Mouse (Mus musculus) hindbrain, embryonic 14.5 days (tissue): ENCODE data around the gene Naa16. TPM values are rescaled to one million over a fixed set of nuclear protein-coding genes. Genes with fewer than 3 reads are reported as not detected.

Experiments
- ATAC-seq: fragments of 200-750 bp; cut with Nextera tagmentation; 2 replicates; pipeline ENCODE4 v1.8.0; 2017; ENCODE audit warnings: moderate number of reproducible peaks, mild to moderate bottlenecking, moderate TSS enrichment, moderate library complexity; ENCODE audit not compliant: low FRiP score
- DNase-seq: peaks from one replicate; pipeline ENCODE4 v3.0.0-alpha.2; 2015; ENCODE audit warnings: low spot score
- H3K27ac ChIP-seq: fragments of 300-500 bp; sonication (generic); 2 replicates; pipeline ENCODE4 v1.5.1; 2014; ENCODE audit warnings: mild to moderate bottlenecking, moderate library complexity
- H3K27me3 ChIP-seq: fragments of 300-500 bp; sonication (generic); 2 replicates; pipeline ENCODE4 v1.6.1; 2014; ENCODE audit warnings: mild to moderate bottlenecking, low read length, mixed read lengths; ENCODE audit not compliant: control insufficient read depth, insufficient read depth
- H3K36me3 ChIP-seq: fragments of 300-500 bp; sonication (generic); replicated peaks from 2 replicates; pipeline ENCODE4 v1.6.1; 2014; ENCODE audit not compliant: control insufficient read depth, insufficient read depth
- H3K4me1 ChIP-seq: fragments of 300-500 bp; sonication (generic); replicated peaks from 2 replicates; pipeline ENCODE4 v1.6.1; 2014; ENCODE audit warnings: antibody characterized with exemption, low read length, mixed read lengths; ENCODE audit not compliant: control insufficient read depth, insufficient read depth
- H3K4me2 ChIP-seq: fragments of 300-500 bp; sonication (generic); replicated peaks from 2 replicates; pipeline ENCODE4 v1.6.1; 2014; ENCODE audit warnings: mild to moderate bottlenecking, moderate library complexity
- H3K4me3 ChIP-seq: fragments of 300-500 bp; sonication (generic); replicated peaks from 2 replicates; pipeline ENCODE4 v1.5.1; 2014; ENCODE audit warnings: mild to moderate bottlenecking, low read length
- H3K9ac ChIP-seq: fragments of 300-500 bp; sonication (generic); 2 replicates; pipeline ENCODE4 v1.6.1; 2014
- H3K9me3 ChIP-seq: fragments of 300-500 bp; sonication (generic); 2 replicates; pipeline ENCODE4 v1.6.1; 2016; ENCODE audit warnings: low read length; ENCODE audit not compliant: control insufficient read depth
- WGBS: fragments of 180-500 bp; shearing (Covaris S2); extraction: QIAGEN DNeasy Blood & Tissue Kit; methylation state at CpG from one replicate; pipeline ENCODE4 v1.1.7; 2014; 5-methylcytosine and 5-hydroxymethylcytosine counted together
- polyA plus RNA-seq: library from polyadenylated mRNA; unstranded; fragments of >200 nt; fragmentation: Nextera tagmentation; extraction: Ambion mirVana; gene quantifications from 2 replicates; pipeline ENCODE4 v1.2.1, GENCODE M21; 2014

Gene Naa16
- polyA plus RNA-seq, 1 experiment from 2014 or later: 12.5 TPM

- H3K9me3 ChIP-seq: no peaks in the 10 kb centered on the region
- WGBS: 85% methylated on average over 2 of the region's 2 CpGs
- H3K4me2 ChIP-seq: no peak overlapping the region
Measured at GRCm38 (mm10) chr14:79407641-79408040, 17.1 kb upstream of the Naa16 start.

GRCm38 (mm10) chr14:79397321-79398122, 6.9 kb upstream of the Naa16 start, which contains the start of gene Mtrf1:
Mtrf1 (plus strand) TSS chr14:79397772.
- Histone ChIP-seq H3K4me1 (peaks cover 6% of the 10 kb centered on the region), H3K9me3 (no peaks in the 10 kb centered on the region), H3K9ac (peak within 1 kb of the TSS; percentile 59), H3K27me3 (no peaks in the 10 kb centered on the region), H3K4me2 (peak within 1 kb of the TSS; percentile 69), H3K4me3 (peak within 1 kb of the TSS; percentile 48), H3K36me3 (peaks cover 17% of the 10 kb centered on the region), H3K27ac (peak within 1 kb of the TSS; percentile 93)
- DNase-seq (peak; percentile 78), ATAC-seq (peak; percentile 95)
- WGBS: 18% methylated on average over 23 of the region's 23 CpGs

More at GRCm38 (mm10) chr14:79407641-79408040, 17.1 kb upstream of the Naa16 start:
- Histone ChIP-seq H3K36me3 (peaks cover 27% of the 10 kb centered on the region), H3K27me3 (no peaks in the 10 kb centered on the region), H3K4me3 (no peak overlapping the region), H3K4me1 (no peaks in the 10 kb centered on the region), H3K27ac (no peak overlapping the region), H3K9ac (no peak overlapping the region)
- ATAC-seq (no peak), DNase-seq (no peak)

- ATAC-seq: no peak
- Histone ChIP-seq H3K4me1 (peaks cover 9% of the 10 kb centered on the region), H3K4me3 (no peak overlapping the region), H3K36me3 (no peaks in the 10 kb centered on the region; the same call in 1 of the 2 replicates), H3K4me2 (no peak overlapping the region), H3K9me3 (no peaks in the 10 kb centered on the region), H3K27ac (no peak overlapping the region), H3K9ac (no peak overlapping the region), H3K27me3 (no peaks in the 10 kb centered on the region)
- DNase-seq: peak; percentile 59
Measured at GRCm38 (mm10) chr14:79394564-79394963, 4.0 kb upstream of the Naa16 start.

GRCm38 (mm10) chr14:79393289-79393688, 2.7 kb upstream of the Naa16 start:
- ATAC-seq (no peak), DNase-seq (no peak)
- Histone ChIP-seq H3K27me3 (no peaks in the 10 kb centered on the region), H3K4me1 (peaks cover 14% of the 10 kb centered on the region), H3K4me2 (no peak overlapping the region), H3K9ac (no peak overlapping the region), H3K4me3 (no peak overlapping the region), H3K36me3 (no peaks in the 10 kb centered on the region), H3K9me3 (no peaks in the 10 kb centered on the region), H3K27ac (no peak overlapping the region)
- 75% methylated on average over 1 of the region's 1 CpGs for WGBS

GRCm38 (mm10) chr14:79389438-79390264, 927 bp downstream of the Naa16 start:
- Histone ChIP-seq H3K36me3 (0 out of 2 replicates have a peak, but pooled peaks cover 4% of the 10 kb centered on the region), H3K9me3 (no peaks in the 10 kb centered on the region), H3K27me3 (no peaks in the 10 kb centered on the region), H3K27ac (peak overlapping the region; percentile 92), H3K4me2 (peak overlapping the region; percentile 65), H3K4me3 (peak overlapping the region; percentile 74), H3K4me1 (peaks cover 11% of the 10 kb centered on the region), H3K9ac (peak overlapping the region; percentile 74)
- no peak; the same call in 1 of the 2 replicates for ATAC-seq
- peak; percentile 44 for DNase-seq
- 2% methylated on average over 16 of the region's 16 CpGs for WGBS

- WGBS: 96% methylated on average over 3 of the region's 3 CpGs
- no peak overlapping the region for H3K9ac ChIP-seq
- no peak overlapping the region for H3K27ac ChIP-seq
- H3K4me2 ChIP-seq: no peak overlapping the region
- no peaks in the 10 kb centered on the region for H3K9me3 ChIP-seq
- no peak for DNase-seq
- H3K27me3 ChIP-seq: no peaks in the 10 kb centered on the region
- no peak for ATAC-seq
- H3K4me1 ChIP-seq: peaks cover 11% of the 10 kb centered on the region
- 0 out of 2 replicates have a peak, but pooled peaks cover 4% of the 10 kb centered on the region for H3K36me3 ChIP-seq
- no peak overlapping the region for H3K4me3 ChIP-seq
Measured at GRCm38 (mm10) chr14:79388304-79388703, 2.3 kb downstream of the Naa16 start.

GRCm38 (mm10) chr14:79383120-79383519, 7.5 kb downstream of the Naa16 start:
- H3K4me3 ChIP-seq: no peak overlapping the region
- peaks cover 15% of the 10 kb centered on the region; the same call in 1 of the 2 replicates for H3K36me3 ChIP-seq
- no peaks in the 10 kb centered on the region for H3K27me3 ChIP-seq
- no peaks in the 10 kb centered on the region for H3K9me3 ChIP-seq
- 90% methylated on average over 7 of the region's 7 CpGs for whole genome bisulfite sequencing
- no peaks in the 10 kb centered on the region for H3K4me1 ChIP-seq
- H3K9ac ChIP-seq: no peak overlapping the region
- H3K4me2 ChIP-seq: no peak overlapping the region
- DNase-seq (no peak), ATAC-seq (no peak)
- no peak overlapping the region for H3K27ac ChIP-seq

GRCm38 (mm10) chr14:79377041-79377440, 13.5 kb downstream of the Naa16 start:
- no peaks in the 10 kb centered on the region for H3K27me3 ChIP-seq

GRCm38 (mm10) chr14:79358055-79358454, 32.5 kb downstream of the Naa16 start:
- Histone ChIP-seq H3K9me3 (no peaks in the 10 kb centered on the region), H3K4me2 (no peak overlapping the region), H3K27ac (no peak overlapping the region), H3K9ac (no peak overlapping the region), H3K4me3 (no peak overlapping the region), H3K36me3 (peaks cover 41% of the 10 kb centered on the region), H3K27me3 (no peaks in the 10 kb centered on the region), H3K4me1 (no peaks in the 10 kb centered on the region)
- WGBS: 95% methylated on average over 2 of the region's 2 CpGs
- DNase-seq (no peak), ATAC-seq (no peak)

More at GRCm38 (mm10) chr14:79377041-79377440, 13.5 kb downstream of the Naa16 start:
- peaks cover 24% of the 10 kb centered on the region for H3K36me3 ChIP-seq
- no peak overlapping the region for H3K4me3 ChIP-seq
- H3K9me3 ChIP-seq: no peaks in the 10 kb centered on the region
- H3K9ac ChIP-seq: no peak overlapping the region
- no peak overlapping the region for H3K27ac ChIP-seq
- DNase-seq (no peak), ATAC-seq (no peak)
- H3K4me2 ChIP-seq: no peak overlapping the region
- H3K4me1 ChIP-seq: no peaks in the 10 kb centered on the region
